Mouse (Mus musculus): ENCODE results near the gene Prkce. TPM values are rescaled to one million over a fixed set of nuclear protein-coding genes. Genes with fewer than 3 reads are reported as not detected.

The Prkce gene
- polyA plus RNA-seq, 1 experiment from 2014 or later = 9.6 TPM

- 92% methylated on average over 3 of the region's 3 CpGs for WGBS
- H3K4me3 ChIP-seq = no peak overlapping the region
- H3K27ac ChIP-seq = no peak overlapping the region
- no peaks in the 10 kb centered on the region for H3K9me3 ChIP-seq (replicated peaks)
- H3K36me3 ChIP-seq = no peaks in the 10 kb centered on the region
- no peaks in the 10 kb centered on the region for H3K4me1 ChIP-seq (replicated peaks)
- H3K9ac ChIP-seq = no peak overlapping the region
- no peaks in the 10 kb centered on the region for H3K27me3 ChIP-seq
- no peak overlapping the region for H3K4me2 ChIP-seq
- no peak for ATAC-seq (replicated peaks; ENCODE audit: insufficient number of reproducible peaks, insufficient read depth, low FRiP score, low read depth)
Measured at GRCm38 (mm10) chr17:86571266-86571665, 403.7 kb downstream of the Prkce start.

GRCm38 (mm10) chr17:86572136-86572535, 404.6 kb downstream of the Prkce start:
- Histone ChIP-seq H3K27ac (no peak overlapping the region), H3K4me1 (replicated peaks) (no peaks in the 10 kb centered on the region), H3K9ac (no peak overlapping the region), H3K4me3 (no peak overlapping the region), H3K36me3 (no peaks in the 10 kb centered on the region), H3K9me3 (replicated peaks) (no peaks in the 10 kb centered on the region), H3K27me3 (no peaks in the 10 kb centered on the region), H3K4me2 (no peak overlapping the region)
- ATAC-seq (replicated peaks; ENCODE audit: insufficient number of reproducible peaks, insufficient read depth, low FRiP score, low read depth) = no peak
- 80% methylated on average over 6 of the region's 6 CpGs for WGBS

- no peak for ATAC-seq (replicated peaks; ENCODE audit: insufficient number of reproducible peaks, insufficient read depth, low FRiP score, low read depth)
- Histone ChIP-seq H3K27ac (no peak overlapping the region), H3K4me2 (no peak overlapping the region), H3K4me1 (replicated peaks) (no peaks in the 10 kb centered on the region), H3K9ac (no peak overlapping the region), H3K9me3 (replicated peaks) (no peaks in the 10 kb centered on the region), H3K27me3 (no peaks in the 10 kb centered on the region), H3K36me3 (no peaks in the 10 kb centered on the region), H3K4me3 (no peak overlapping the region)
- 61% methylated on average over 8 of the region's 8 CpGs for WGBS
Measured at GRCm38 (mm10) chr17:86572576-86572975, 405.0 kb downstream of the Prkce start.

GRCm38 (mm10) chr17:86573596-86574248, 406.1 kb downstream of the Prkce start:
- ATAC-seq (replicated peaks; ENCODE audit: insufficient number of reproducible peaks, insufficient read depth, low FRiP score, low read depth) = no peak
- no peaks in the 10 kb centered on the region for H3K36me3 ChIP-seq
- H3K27ac ChIP-seq = no peak overlapping the region
- H3K9ac ChIP-seq = no peak overlapping the region
- no peak overlapping the region for H3K4me2 ChIP-seq
- no peaks in the 10 kb centered on the region for H3K4me1 ChIP-seq (replicated peaks)
- no peaks in the 10 kb centered on the region for H3K9me3 ChIP-seq (replicated peaks)
- WGBS = 81% methylated on average over 16 of the region's 16 CpGs
- no peak overlapping the region for H3K4me3 ChIP-seq
- H3K27me3 ChIP-seq = no peaks in the 10 kb centered on the region

- no peak for ATAC-seq (replicated peaks; ENCODE audit: insufficient number of reproducible peaks, insufficient read depth, low FRiP score, low read depth)
- no peak overlapping the region for H3K27ac ChIP-seq
- no peak overlapping the region for H3K4me3 ChIP-seq
- H3K4me2 ChIP-seq = no peak overlapping the region
- no peak overlapping the region for H3K9ac ChIP-seq
- H3K9me3 ChIP-seq (replicated peaks) = no peaks in the 10 kb centered on the region
- 63% methylated on average over 6 of the region's 6 CpGs for WGBS
- no peaks in the 10 kb centered on the region for H3K36me3 ChIP-seq
- H3K27me3 ChIP-seq = no peaks in the 10 kb centered on the region
- H3K4me1 ChIP-seq (replicated peaks) = no peaks in the 10 kb centered on the region
Measured at GRCm38 (mm10) chr17:86580724-86581123, 413.1 kb downstream of the Prkce start.

- Histone ChIP-seq H3K9ac (no peak overlapping the region), H3K4me2 (no peak overlapping the region), H3K9me3 (replicated peaks) (no peaks in the 10 kb centered on the region), H3K36me3 (no peaks in the 10 kb centered on the region), H3K4me3 (no peak overlapping the region), H3K4me1 (replicated peaks) (no peaks in the 10 kb centered on the region), H3K27ac (no peak overlapping the region), H3K27me3 (no peaks in the 10 kb centered on the region)
- no peak for ATAC-seq (replicated peaks; ENCODE audit: insufficient number of reproducible peaks, insufficient read depth, low FRiP score, low read depth)
- WGBS = 63% methylated on average over 4 of the region's 4 CpGs
Measured at GRCm38 (mm10) chr17:86582341-86582740, 414.8 kb downstream of the Prkce start.

GRCm38 (mm10) chr17:86586441-86586840, 418.9 kb downstream of the Prkce start:
- Histone ChIP-seq H3K4me2 (no peak overlapping the region), H3K36me3 (no peaks in the 10 kb centered on the region), H3K9me3 (replicated peaks) (no peaks in the 10 kb centered on the region), H3K4me1 (replicated peaks) (peaks cover 12% of the 10 kb centered on the region), H3K27me3 (no peaks in the 10 kb centered on the region), H3K27ac (no peak overlapping the region), H3K4me3 (no peak overlapping the region), H3K9ac (no peak overlapping the region)
- ATAC-seq (replicated peaks; ENCODE audit: insufficient number of reproducible peaks, insufficient read depth, low FRiP score, low read depth) = no peak
- WGBS = 82% methylated on average over 5 of the region's 5 CpGs

GRCm38 (mm10) chr17:86588704-86589449, 421.3 kb downstream of the Prkce start:
- Histone ChIP-seq H3K27me3 (no peaks in the 10 kb centered on the region), H3K36me3 (no peaks in the 10 kb centered on the region), H3K4me3 (no peak overlapping the region), H3K4me1 (replicated peaks) (peaks cover 17% of the 10 kb centered on the region), H3K27ac (peak overlapping the region; percentile 68), H3K9me3 (replicated peaks) (no peaks in the 10 kb centered on the region), H3K9ac (no peak overlapping the region), H3K4me2 (no peak overlapping the region)
- ATAC-seq (replicated peaks; ENCODE audit: insufficient number of reproducible peaks, insufficient read depth, low FRiP score, low read depth) = 0 out of 2 replicates have a peak, but pooled peaks have one; percentile 69
- WGBS = 41% methylated on average over 5 of the region's 5 CpGs

GRCm38 (mm10) chr17:86589681-86590080, 422.1 kb downstream of the Prkce start:
- no peak overlapping the region for H3K4me2 ChIP-seq
- H3K27ac ChIP-seq = no peak overlapping the region
- H3K27me3 ChIP-seq = no peaks in the 10 kb centered on the region
- no peak for ATAC-seq (replicated peaks; ENCODE audit: insufficient number of reproducible peaks, insufficient read depth, low FRiP score, low read depth)
- H3K4me3 ChIP-seq = no peak overlapping the region
- H3K36me3 ChIP-seq = no peaks in the 10 kb centered on the region
- H3K9ac ChIP-seq = no peak overlapping the region
- no peaks in the 10 kb centered on the region for H3K9me3 ChIP-seq (replicated peaks)
- 88% methylated on average over 5 of the region's 5 CpGs for WGBS
- H3K4me1 ChIP-seq (replicated peaks) = peaks cover 18% of the 10 kb centered on the region

- ATAC-seq (replicated peaks; ENCODE audit: insufficient number of reproducible peaks, insufficient read depth, low FRiP score, low read depth) = no peak
- H3K27me3 ChIP-seq = no peaks in the 10 kb centered on the region
- H3K4me1 ChIP-seq (replicated peaks) = peaks cover 18% of the 10 kb centered on the region
- H3K9me3 ChIP-seq (replicated peaks) = no peaks in the 10 kb centered on the region
- H3K36me3 ChIP-seq = no peaks in the 10 kb centered on the region
- no peak overlapping the region for H3K9ac ChIP-seq
- WGBS = 87% methylated on average over 10 of the region's 10 CpGs
- no peak overlapping the region for H3K4me3 ChIP-seq
- H3K4me2 ChIP-seq = no peak overlapping the region
- no peak overlapping the region for H3K27ac ChIP-seq
Measured at GRCm38 (mm10) chr17:86591241-86591640, 423.7 kb downstream of the Prkce start.

GRCm38 (mm10) chr17:86592991-86593586, 425.5 kb downstream of the Prkce start:
- no peaks in the 10 kb centered on the region for H3K9me3 ChIP-seq (replicated peaks)
- no peaks in the 10 kb centered on the region for H3K36me3 ChIP-seq
- no peak overlapping the region for H3K9ac ChIP-seq
- WGBS = 40% methylated on average over 6 of the region's 6 CpGs
- H3K4me1 ChIP-seq (replicated peaks) = peaks cover 18% of the 10 kb centered on the region
- no peak overlapping the region for H3K4me2 ChIP-seq
- no peak overlapping the region for H3K4me3 ChIP-seq
- H3K27me3 ChIP-seq = no peaks in the 10 kb centered on the region
- ATAC-seq (replicated peaks; ENCODE audit: insufficient number of reproducible peaks, insufficient read depth, low FRiP score, low read depth) = no peak
- peak overlapping the region; percentile 47 for H3K27ac ChIP-seq
